In the genomic region with DNA sequence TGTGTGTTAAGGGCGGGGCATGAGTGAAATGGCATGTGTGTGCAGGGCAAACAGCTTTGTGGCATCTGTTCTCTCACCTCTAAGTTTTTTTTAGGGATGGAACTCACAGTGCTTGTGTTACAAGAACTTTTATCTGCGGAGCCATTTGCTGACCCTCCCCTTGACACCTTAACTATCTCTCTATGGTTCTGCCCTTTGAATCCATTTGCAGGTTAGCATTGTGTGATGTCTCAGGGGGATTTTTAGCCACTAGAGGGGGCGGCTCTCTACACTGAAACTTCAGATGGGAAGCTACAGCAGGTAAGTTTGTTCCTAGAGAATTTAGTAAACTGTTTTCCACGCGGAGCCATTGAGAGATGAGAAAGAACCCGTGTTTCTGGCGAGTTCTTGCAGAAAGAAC, we compare ENCODE assay signal across 10 mouse cellular contexts. TPM values are rescaled to one million over a fixed set of nuclear protein-coding genes. Genes with fewer than 3 reads are reported as not detected.
A peak's percentile ranks its signal among the peaks of the same experiment; 100 is the strongest.
DNase-seq lines count a peak whose midpoint lies in the region; ATAC-seq and TF ChIP-seq lines count a peak whose summit lies in the region.
"Had no signal": no experiment of that assay in that cellular context is flagged by ENCODE, and none has a peak within 500 bp of the region (broad histone marks: within the 10 kb centered on the region; RNA-seq: fewer than 3 reads in every experiment).

No protein-coding gene starts in this region.

- H3K4me1 ChIP-seq in heart, embryonic 12.5 days (replicated peaks): no peaks in the 10 kb centered on the region
- peaks cover 0 to 2% of the 10 kb centered on the region in 2 experiments; a peak in 1 of 4 replicates for H3K4me1 ChIP-seq in ES-E14 (ENCODE audit: control insufficient read depth in 2 of 2, insufficient read depth in 2 of 2, low read length in 2 of 2, poor library complexity in 1 of 2)
- no peaks in the 10 kb centered on the region for H3K4me1 ChIP-seq in cortical plate, adult 2 months (ENCODE audit: control insufficient read depth, insufficient read depth, low read length)
- H3K4me1 ChIP-seq in liver, embryonic 12.5 days: no peaks in the 10 kb centered on the region
- no peaks in the 10 kb centered on the region; the same call in 1 of the 2 replicates for H3K4me1 ChIP-seq in midbrain, embryonic 16.5 days (ENCODE audit: control insufficient read depth, insufficient read depth, low read length)
- H3K4me1 ChIP-seq: heart, embryonic 15.5 days had no signal

- no peaks in the 10 kb centered on the region for H3K36me3 ChIP-seq in heart, embryonic 12.5 days
- H3K36me3 ChIP-seq in ES-E14 (ENCODE audit: control insufficient read depth, insufficient read depth, low read length, poor library complexity, severe bottlenecking): no peaks in the 10 kb centered on the region
- H3K36me3 ChIP-seq in liver, embryonic 12.5 days: no peaks in the 10 kb centered on the region
- H3K36me3 ChIP-seq in midbrain, embryonic 16.5 days (ENCODE audit: control insufficient read depth, insufficient read depth, low read length): no peaks in the 10 kb centered on the region
- H3K36me3 ChIP-seq: heart, embryonic 15.5 days had no signal

- peak; percentile 7 for DNase-seq in heart, adult 8-10 months (ENCODE audit: low spot score)
- DNase-seq in ES-E14 (ENCODE audit: low read depth, low spot score): peak; percentile 17
- peak; percentile 37 for DNase-seq in lung, postnatal 14 days

- no peak overlapping the region for H3K4me2 ChIP-seq in heart, embryonic 12.5 days
- no peak overlapping the region for H3K4me2 ChIP-seq in liver, embryonic 12.5 days
- no peak overlapping the region for H3K4me2 ChIP-seq in midbrain, embryonic 16.5 days (ENCODE audit: low read length)
- H3K4me2 ChIP-seq: heart, embryonic 15.5 days had no signal

- H3K27ac ChIP-seq in heart, embryonic 12.5 days (ENCODE audit: poor library complexity, severe bottlenecking): no peak overlapping the region
- H3K27ac ChIP-seq in ES-E14 (ENCODE audit: insufficient read depth, low read depth, low read length, poor library complexity, severe bottlenecking): no peak overlapping the region
- no peak overlapping the region for H3K27ac ChIP-seq in cortical plate, adult 2 months (ENCODE audit: insufficient read depth, low read length)
- H3K27ac ChIP-seq in liver, embryonic 12.5 days: no peak overlapping the region
- no peak overlapping the region for H3K27ac ChIP-seq in midbrain, embryonic 16.5 days (ENCODE audit: low read length)
- H3K27ac ChIP-seq: heart, embryonic 15.5 days had no signal

- H3K4me3 ChIP-seq in heart, embryonic 12.5 days: no peak overlapping the region
- no peak overlapping the region for H3K4me3 ChIP-seq in ES-E14 (ENCODE audit: insufficient read depth in 1 of 2, low read depth in 1 of 2, low read length in 2 of 2, poor library complexity in 1 of 2, severe bottlenecking in 1 of 2)
- H3K4me3 ChIP-seq in cortical plate, adult 2 months (ENCODE audit: insufficient read depth, low read length): no peak overlapping the region
- no peak overlapping the region for H3K4me3 ChIP-seq in liver, embryonic 12.5 days
- H3K4me3 ChIP-seq in midbrain, embryonic 16.5 days (ENCODE audit: low read depth, low read length): no peak overlapping the region
- H3K4me3 ChIP-seq: heart, embryonic 15.5 days had no signal

- no peak overlapping the region for H3K9ac ChIP-seq in heart, embryonic 12.5 days
- H3K9ac ChIP-seq in ES-E14 (ENCODE audit: insufficient read depth, low read depth, low read length, poor library complexity, severe bottlenecking): no peak overlapping the region
- no peak overlapping the region for H3K9ac ChIP-seq in liver, embryonic 12.5 days
- no peak overlapping the region for H3K9ac ChIP-seq in midbrain, embryonic 16.5 days (ENCODE audit: low read depth, low read length)
- H3K9ac ChIP-seq: heart, embryonic 15.5 days had no signal

- no peak for ATAC-seq in heart, embryonic 12.5 days (ENCODE audit: insufficient number of reproducible peaks, low FRiP score)
- ATAC-seq in activated CD4-positive, CD25-positive, alpha-beta regulatory T cell, adult 4 months: no peak
- no peak for ATAC-seq in liver, embryonic 12.5 days
- ATAC-seq in midbrain, embryonic 16.5 days: no peak

- TF ChIP-seq POLR2A in cortical plate, adult 2 months (IDR thresholded peaks at IDR 0.05; ENCODE audit: extremely low read depth, insufficient read depth, low read length): no peak

- TF ChIP-seq CTCF in cortical plate, adult 2 months (IDR thresholded peaks at IDR 0.05; ENCODE audit: extremely low read depth, insufficient read depth, low read length): 0 out of 2 replicates have a peak, but pooled peaks have one; percentile 12

- peaks cover 12% of the 10 kb centered on the region for H3K27me3 ChIP-seq in heart, embryonic 12.5 days (replicated peaks)
- H3K27me3 ChIP-seq in liver, embryonic 12.5 days (replicated peaks): peaks cover 19% of the 10 kb centered on the region
- H3K27me3 ChIP-seq in midbrain, embryonic 16.5 days (ENCODE audit: control insufficient read depth, insufficient read depth, low read depth, low read length): peaks cover 5% of the 10 kb centered on the region; the same call in 1 of the 2 replicates

- in situ Hi-C loops in ES-E14 (cut with MboI; ENCODE audit: low sequenced_read_pairs in 2 of 2, unreplicated experiment in 2 of 2): loop anchor here in 1 of 2 experiments (25.0 kb wide), 1 partner anchor 366 kb away; no protein-coding TSS in a partner anchor

- WGBS in heart, embryonic 12.5 days: 23% methylated on average over 7 of the region's 7 CpGs
- WGBS in liver, embryonic 12.5 days (ENCODE audit: insufficient replicate concordance): 15% methylated on average over 7 of the region's 7 CpGs
- 44% methylated on average over 7 of the region's 7 CpGs for WGBS in midbrain, embryonic 16.5 days

- H3K9me3 ChIP-seq in heart, embryonic 12.5 days (replicated peaks): no peaks in the 10 kb centered on the region
- no peaks in the 10 kb centered on the region for H3K9me3 ChIP-seq in ES-E14 (ENCODE audit: control insufficient read depth, insufficient read depth, low read depth, low read length)
- H3K9me3 ChIP-seq in liver, embryonic 12.5 days (replicated peaks): no peaks in the 10 kb centered on the region
- H3K9me3 ChIP-seq in midbrain, embryonic 16.5 days (replicated peaks; ENCODE audit: control insufficient read depth, low read length, poor library complexity, severe bottlenecking): no peaks in the 10 kb centered on the region
- H3K9me3 ChIP-seq: heart, embryonic 15.5 days had no signal

TF ChIP-seq in ES-E14, 5 proteins besides CTCF, POLR2A, EP300 and RAD21:
- TF ChIP-seq ZC3H11A (IDR thresholded peaks at IDR 0.05; ENCODE audit: borderline replicate concordance, low read depth, low read length) (no peak), ZNF384 (IDR thresholded peaks at IDR 0.05; ENCODE audit: low read depth, low read length) (no peak), MAFK (IDR thresholded peaks at IDR 0.05; ENCODE audit: insufficient read depth, low read depth, low read length) (no peak), CHD2 (IDR thresholded peaks at IDR 0.05; ENCODE audit: low read depth, low read length) (no peak), HCFC1 (IDR thresholded peaks at IDR 0.05; ENCODE audit: borderline replicate concordance, insufficient read depth, low read length) (no peak)
TF ChIP-seq in ES-E14: peak in this region for 0.

RNA-seq across cellular contexts. Expression of a gene that starts 32.1 kb away (rescaled TPM):
- not detected for total RNA-seq in heart, adult 8-10 months (2022)
- not detected in 2 replicates for polyA plus RNA-seq in heart, embryonic 12.5 days (2016; fragmentation: Nextera tagmentation; extraction: Ambion mirVana)
- total RNA-seq in ES-E14 (2012; rRNA removed): not detected in 2 replicates
- polyA plus RNA-seq in cortical plate, adult 2 months (2012; rRNA removed): 0.08 TPM in 1 of 2 replicates, not detected in the other
- polyA plus RNA-seq in activated CD4-positive, CD25-positive, alpha-beta regulatory T cell, adult 4 months (2017; shearing (Covaris generic)): not detected
- polyA plus RNA-seq in liver, embryonic 12.5 days (2016; fragmentation: Nextera tagmentation; extraction: Ambion mirVana): not detected in 2 replicates
- not detected in 2 replicates for polyA plus RNA-seq in midbrain, embryonic 16.5 days (2015; fragmentation: Nextera tagmentation; extraction: Ambion mirVana)
- polyA plus RNA-seq: heart, embryonic 15.5 days; liver, embryonic 16.5 days had no signal
